24 mouse cellular contexts compared by ENCODE assay signal in the genomic region with DNA sequence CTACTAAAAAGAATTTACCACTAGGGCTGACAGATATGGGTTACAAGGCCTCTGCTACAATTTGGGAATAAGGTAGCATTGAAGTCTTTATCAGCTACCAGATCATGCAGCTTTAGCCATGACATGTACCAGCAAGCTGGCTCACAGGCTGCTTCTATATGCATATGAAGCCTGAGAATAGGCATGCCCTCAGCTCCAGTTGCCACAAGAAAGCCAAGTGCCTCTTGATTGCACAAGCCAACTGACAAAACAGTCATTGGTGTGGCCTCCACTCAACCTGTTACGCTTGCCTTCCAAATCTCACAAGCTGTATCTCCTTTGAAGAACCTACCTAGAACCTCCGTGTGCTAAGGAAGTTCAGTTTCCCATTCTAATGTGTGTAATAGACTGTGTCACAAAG.
"Had no signal": no experiment of that assay in that cellular context is flagged by ENCODE, and none has a peak within 500 bp of the region (broad histone marks: within the 10 kb centered on the region; RNA-seq: fewer than 3 reads in every experiment).

No protein-coding gene starts in this region.

- H3K27me3 ChIP-seq: heart, embryonic 13.5 days; heart, embryonic 15.5 days; hindbrain, embryonic 13.5 days; hindbrain, embryonic 15.5 days; limb, embryonic 13.5 days; limb, embryonic 15.5 days; liver, embryonic 12.5 days had no signal

- H3K9me3 ChIP-seq: hindbrain, embryonic 15.5 days; limb, embryonic 15.5 days had no signal

- H3K9ac ChIP-seq: heart, embryonic 13.5 days; heart, embryonic 15.5 days; hindbrain, embryonic 13.5 days; hindbrain, embryonic 15.5 days; limb, embryonic 13.5 days; limb, embryonic 15.5 days; liver, embryonic 12.5 days had no signal

- H3K4me3 ChIP-seq: heart, adult 2 months; heart, embryonic 13.5 days; heart, embryonic 15.5 days; hindbrain, embryonic 13.5 days; hindbrain, embryonic 15.5 days; layer of hippocampus, adult 2 months; limb, embryonic 13.5 days; limb, embryonic 15.5 days; liver, embryonic 12.5 days had no signal

- H3K4me1 ChIP-seq: hindbrain, embryonic 13.5 days; hindbrain, embryonic 15.5 days; limb, embryonic 13.5 days; limb, embryonic 15.5 days; liver, embryonic 12.5 days had no signal

- H3K36me3 ChIP-seq: heart, embryonic 13.5 days; heart, embryonic 15.5 days; hindbrain, embryonic 13.5 days; hindbrain, embryonic 15.5 days; limb, embryonic 13.5 days; limb, embryonic 15.5 days; liver, embryonic 12.5 days had no signal

- ATAC-seq: hindbrain, postnatal 0 days; intestine, embryonic 16.5 days; liver, embryonic 12.5 days had no signal

- H3K27ac ChIP-seq: heart, adult 2 months; heart, embryonic 13.5 days; heart, embryonic 15.5 days; hindbrain, embryonic 13.5 days; hindbrain, embryonic 15.5 days; hindbrain, postnatal 0 days; layer of hippocampus, adult 2 months; limb, embryonic 13.5 days; limb, embryonic 15.5 days; liver, embryonic 12.5 days had no signal

- H3K4me2 ChIP-seq: heart, embryonic 11.5 days; heart, embryonic 13.5 days; heart, embryonic 15.5 days; hindbrain, embryonic 13.5 days; hindbrain, embryonic 15.5 days; limb, embryonic 13.5 days; limb, embryonic 15.5 days; liver, embryonic 12.5 days had no signal

- DNase-seq: gastrocnemius, postnatal 14 days; gastrocnemius, postnatal 36 days; heart, adult 11 months; heart, adult 2 months; heart, postnatal 14 days; heart, postnatal 36 days; kidney, adult 11 months; kidney, adult 2 months; kidney, adult 9 months; kidney, postnatal 10 days; kidney, postnatal 25 days; kidney, postnatal 4 days; left cerebral cortex, postnatal 4 days had no signal
